Mouse (Mus musculus) ES-E14 (cell line): ENCODE measurements around the gene Adcy7. TPM values are rescaled to one million over a fixed set of nuclear protein-coding genes. Genes with fewer than 3 reads are reported as not detected.
A peak's percentile ranks its signal among the peaks of the same experiment; 100 is the strongest.

Source experiments
- DNase-seq: peaks from one replicate; pipeline ENCODE4 v3.0.0-alpha.2; 2013; ENCODE audit warnings: low read depth, low spot score
- H3K27ac ChIP-seq: 2 replicates; pipeline ENCODE4 v1.5.1; 2012; ENCODE audit warnings: low read depth, mild to moderate bottlenecking, low read length, moderate library complexity, mixed read lengths; ENCODE audit not compliant: poor library complexity, insufficient read depth, severe bottlenecking
- H3K36me3 ChIP-seq: 2 replicates; pipeline ENCODE4 v1.6.1; 2012; ENCODE audit warnings: mild to moderate bottlenecking, low read length, moderate library complexity, mixed read lengths; ENCODE audit not compliant: control insufficient read depth, poor library complexity, insufficient read depth, severe bottlenecking
- H3K4me1 ChIP-seq, 2 experiments: fragments of 150-350 bp in 1 of 2; sonication (generic) in 1 of 2; 2 replicates each; pipeline ENCODE4 v1.6.1; 2012; ENCODE audit warnings: low read length in 2 of 2, mild to moderate bottlenecking in 1 of 2, mixed read lengths in 1 of 2; ENCODE audit not compliant: control insufficient read depth in 2 of 2, insufficient read depth in 2 of 2, poor library complexity in 1 of 2
- H3K4me3 ChIP-seq, 2 experiments: fragments of 150-350 bp in 1 of 2; sonication (generic) in 1 of 2; 2 replicates each; pipeline ENCODE4 v1.5.1; 2012; ENCODE audit warnings: low read length in 2 of 2, low read depth in 1 of 2, mild to moderate bottlenecking in 1 of 2, mixed read lengths in 1 of 2; ENCODE audit not compliant: insufficient read depth in 1 of 2, poor library complexity in 1 of 2, severe bottlenecking in 1 of 2
- H3K9ac ChIP-seq: 2 replicates; pipeline ENCODE4 v1.6.1; 2012; ENCODE audit warnings: low read depth, mild to moderate bottlenecking, low read length, mixed read lengths; ENCODE audit not compliant: poor library complexity, insufficient read depth, severe bottlenecking
- H3K9me3 ChIP-seq: fragments of 150-350 bp; sonication (generic); 2 replicates; pipeline ENCODE4 v1.6.1; 2012; ENCODE audit warnings: low read depth, mild to moderate bottlenecking, low read length; ENCODE audit not compliant: control insufficient read depth, insufficient read depth
- CHD2 ChIP-seq: IDR thresholded peaks from 2 replicates; pipeline ENCODE4 v1.6.1; 2014; ENCODE audit warnings: mild to moderate bottlenecking, low read depth, low read length, inconsistent platforms
- HCFC1 ChIP-seq: IDR thresholded peaks from 2 replicates; pipeline ENCODE4 v1.6.1; 2012; ENCODE audit warnings: low read length, inconsistent platforms, borderline replicate concordance; ENCODE audit not compliant: insufficient read depth
- MAFK ChIP-seq: IDR thresholded peaks from 2 replicates; pipeline ENCODE4 v1.6.1; 2014; ENCODE audit warnings: mild to moderate bottlenecking, low read depth, low read length, inconsistent platforms; ENCODE audit not compliant: insufficient read depth
- ZC3H11A ChIP-seq: IDR thresholded peaks from 2 replicates; pipeline ENCODE4 v1.6.1; 2012; ENCODE audit warnings: low read depth, mild to moderate bottlenecking, inconsistent platforms, low read length, borderline replicate concordance
- ZNF384 ChIP-seq: IDR thresholded peaks from 2 replicates; pipeline ENCODE4 v1.6.1; 2012; ENCODE audit warnings: low read depth, low read length, inconsistent platforms
- in situ Hi-C, 2 experiments: fragments of 600-800 bp; cut with MboI; formaldehyde crosslinking; loops; one replicate each; pipeline ENCODE4 v1.15.1; 2025; ENCODE audit warnings: low sequenced_read_pairs in 2 of 2, inconsistent platforms in 1 of 2; ENCODE audit not compliant: unreplicated experiment in 2 of 2
- total RNA-seq: library from RNA; depleted of rRNA; stranded (reverse); fragments of 300-350 nt; gene quantifications from 2 replicates; pipeline ENCODE4 v1.2.3, GENCODE M21; 2012

Adcy7 gene
- total RNA-seq, 1 experiment = 4.2 TPM

GRCm38 (mm10) chr8:88361044-88361707 is 89.0 kb downstream of the Adcy7 start:
- Histone ChIP-seq H3K9me3 (no peaks in the 10 kb centered on the region), H3K4me3 (peak overlapping the region; percentile 81 to 100), H3K9ac (peak overlapping the region; percentile 97), H3K27ac (no peak overlapping the region), H3K4me1 (no peaks in the 10 kb centered on the region), H3K36me3 (peaks cover 11% of the 10 kb centered on the region)
- no peak for TF ChIP-seq ZNF384
- TF ChIP-seq ZC3H11A = no peak
- no peak for TF ChIP-seq MAFK
- TF ChIP-seq CHD2 = no peak
- TF ChIP-seq HCFC1 = no peak
- DNase-seq = no peak
- in situ Hi-C loops = no loop called here

- Histone ChIP-seq H3K4me1 (no peaks in the 10 kb centered on the region), H3K9ac (peak within 1 kb of the TSS; percentile 97), H3K36me3 (peaks cover 9% of the 10 kb centered on the region), H3K4me3 (peak within 1 kb of the TSS; percentile 81 to 100), H3K27ac (no peak within 1 kb of the TSS; the same call in 1 of the 2 replicates), H3K9me3 (no peaks in the 10 kb centered on the region)
- no peak for TF ChIP-seq MAFK
- TF ChIP-seq ZC3H11A = no peak
- TF ChIP-seq HCFC1 = no peak; the same call in 1 of the 2 replicates
- no peak for TF ChIP-seq CHD2
- no peak for TF ChIP-seq ZNF384
- in situ Hi-C loops = no loop called here
- no peak for DNase-seq
Observed at GRCm38 (mm10) chr8:88361708-88362428, 89.7 kb downstream of the Adcy7 start, which contains the start of gene Brd7. Brd7 (minus strand) TSS chr8:88362194.

DNA sequence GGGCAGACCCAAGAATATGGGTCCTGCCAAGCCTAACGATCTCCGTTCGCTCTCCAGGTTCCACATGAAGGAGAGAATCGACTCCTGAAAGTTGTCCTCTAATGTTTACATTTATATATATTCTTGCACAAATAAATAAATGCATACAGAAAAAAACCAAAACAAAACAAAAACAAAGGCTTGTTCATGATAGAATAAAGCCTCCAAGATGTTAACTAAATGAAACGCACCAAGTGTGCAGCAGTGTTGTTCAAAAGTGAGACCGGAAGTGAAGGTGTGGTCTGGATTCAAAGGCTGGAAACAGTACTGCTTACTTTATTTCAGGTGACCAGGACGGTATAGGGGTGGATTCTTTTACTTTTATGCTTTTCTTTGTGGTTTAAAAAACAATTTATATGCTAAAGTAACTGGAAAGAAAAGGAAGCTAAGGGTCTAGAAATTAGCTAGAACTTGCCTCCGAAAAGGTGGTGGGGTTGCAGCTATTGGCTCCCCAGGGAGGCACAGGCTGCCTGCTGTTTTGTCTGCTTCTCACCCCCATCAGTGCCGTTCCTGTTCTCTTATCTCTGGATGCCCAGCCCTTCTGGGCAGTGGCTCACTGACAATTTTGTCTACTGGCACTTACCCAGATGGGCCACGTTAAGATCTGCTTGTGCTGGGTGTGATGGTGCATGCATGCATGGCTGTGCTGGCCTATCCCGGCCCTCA is 90.4 kb downstream of the Adcy7 start:
- Histone ChIP-seq H3K4me1 (no peaks in the 10 kb centered on the region), H3K9me3 (no peaks in the 10 kb centered on the region), H3K27ac (no peak overlapping the region), H3K4me3 (peak overlapping the region in 1 of 2 experiments; percentile 58; a peak in 2 of 4 replicates), H3K9ac (no peak overlapping the region), H3K36me3 (peaks cover 7% of the 10 kb centered on the region)
- in situ Hi-C loops = no loop called here
- DNase-seq = no peak
- TF ChIP-seq CHD2 (no peak), HCFC1 (no peak), ZNF384 (no peak), ZC3H11A (no peak), MAFK (no peak)

GRCm38 (mm10) chr8:88369221-88369620 is 97.0 kb downstream of the Adcy7 start:
- H3K4me3 ChIP-seq = no peak overlapping the region
- H3K9ac ChIP-seq = no peak overlapping the region
- TF ChIP-seq ZNF384 = no peak
- TF ChIP-seq MAFK = no peak
- TF ChIP-seq HCFC1 = no peak
- TF ChIP-seq CHD2 = no peak
- TF ChIP-seq ZC3H11A = no peak
- no peak for DNase-seq
- in situ Hi-C loops = no loop called here
- no peak overlapping the region for H3K27ac ChIP-seq
- H3K36me3 ChIP-seq = no peaks in the 10 kb centered on the region
- no peaks in the 10 kb centered on the region for H3K4me1 ChIP-seq
- no peaks in the 10 kb centered on the region for H3K9me3 ChIP-seq
